Mouse (Mus musculus): ENCODE data around the gene Olfr10. TPM values are rescaled to one million over a fixed set of nuclear protein-coding genes. Genes with fewer than 3 reads are reported as not detected.
A peak's percentile ranks its signal among the peaks of the same experiment; 100 is the strongest.
"Not testable (repeated sequence)": the region's sequence is repeated elsewhere in the genome, so short reads cannot be mapped to it uniquely, and the experiment has no call there.

Olfr10 gene
- total and polyA plus RNA-seq, 2 experiments from 2014 or later: 0.10 TPM; not detected in 1

DNA sequence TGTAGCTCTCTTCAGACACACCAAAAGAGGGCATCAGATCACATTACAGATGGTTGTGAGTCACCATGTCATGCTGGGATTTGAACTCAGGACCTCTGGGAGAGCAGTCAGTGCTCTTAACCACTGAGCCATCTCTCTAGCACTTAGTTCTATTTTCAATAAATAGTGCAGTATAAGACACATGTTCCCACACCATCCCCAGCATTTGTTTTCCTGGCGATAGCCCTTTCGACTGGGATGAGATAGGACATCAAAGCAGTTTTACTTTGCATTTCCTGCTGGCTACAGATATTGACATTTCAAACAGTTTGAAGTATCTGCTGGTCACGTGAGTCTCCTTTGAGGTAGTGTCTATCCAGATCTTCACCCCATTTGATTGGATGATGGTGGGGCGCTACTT lies 34.2 kb upstream of the Olfr10 start:
- Histone ChIP-seq H3K27me3 (ENCODE audit: insufficient read depth, low read length) (no peaks in the 10 kb centered on the region), H3K9me3 (ENCODE audit: low read length) (no peaks in the 10 kb centered on the region), H3K36me3 (ENCODE audit: insufficient read depth) (no peaks in the 10 kb centered on the region), H3K4me1 (ENCODE audit: insufficient read depth) (no peaks in the 10 kb centered on the region), H3K9ac (no peak overlapping the region), H3K4me2 (ENCODE audit: low read depth) (no peak overlapping the region), H3K27ac (ENCODE audit: low read depth, low read length) (no peak overlapping the region), H3K4me3 (ENCODE audit: low read depth, low read length) (no peak overlapping the region)
- TF ChIP-seq CTCF (IDR thresholded peaks at IDR 0.05; ENCODE audit: low read depth): no peak
- ATAC-seq: no peak
- 89% methylated on average over 4 of the region's 4 CpGs for WGBS
- no peak for DNase-seq

DNA sequence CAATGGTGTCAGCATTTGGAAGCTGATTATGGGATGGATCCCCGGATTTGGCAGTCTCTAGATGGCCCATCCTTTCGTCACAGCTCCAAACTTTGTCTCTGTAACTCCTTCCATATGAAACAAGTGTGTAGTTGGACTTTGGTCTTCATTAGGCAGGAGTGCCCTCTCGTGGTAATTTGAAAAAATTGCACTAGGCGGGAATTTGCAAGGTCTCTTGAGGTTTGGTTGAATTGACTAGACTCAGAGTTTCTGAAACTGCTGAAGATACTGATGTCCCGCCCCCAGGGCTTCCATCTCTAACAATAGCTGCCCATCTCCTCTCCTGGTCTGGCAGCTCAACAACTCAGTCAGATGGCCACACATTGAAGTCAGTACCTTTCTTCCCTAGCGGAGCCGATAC lies 33.2 kb upstream of the Olfr10 start:
- Histone ChIP-seq H3K4me1 (ENCODE audit: insufficient read depth) (no peaks in the 10 kb centered on the region), H3K9me3 (ENCODE audit: low read length) (no peaks in the 10 kb centered on the region), H3K9ac (no peak overlapping the region), H3K4me3 (ENCODE audit: low read depth, low read length) (no peak overlapping the region), H3K4me2 (ENCODE audit: low read depth) (no peak overlapping the region), H3K36me3 (ENCODE audit: insufficient read depth) (no peaks in the 10 kb centered on the region), H3K27me3 (ENCODE audit: insufficient read depth, low read length) (no peaks in the 10 kb centered on the region), H3K27ac (ENCODE audit: low read depth, low read length) (no peak overlapping the region)
- WGBS: 26% methylated on average over 7 of the region's 7 CpGs
- ATAC-seq (peak; percentile 74; the same call in 1 of the 2 replicates), DNase-seq (peak; percentile 75)
- peak; percentile 84 for TF ChIP-seq CTCF (IDR thresholded peaks at IDR 0.05; ENCODE audit: low read depth)

DNA sequence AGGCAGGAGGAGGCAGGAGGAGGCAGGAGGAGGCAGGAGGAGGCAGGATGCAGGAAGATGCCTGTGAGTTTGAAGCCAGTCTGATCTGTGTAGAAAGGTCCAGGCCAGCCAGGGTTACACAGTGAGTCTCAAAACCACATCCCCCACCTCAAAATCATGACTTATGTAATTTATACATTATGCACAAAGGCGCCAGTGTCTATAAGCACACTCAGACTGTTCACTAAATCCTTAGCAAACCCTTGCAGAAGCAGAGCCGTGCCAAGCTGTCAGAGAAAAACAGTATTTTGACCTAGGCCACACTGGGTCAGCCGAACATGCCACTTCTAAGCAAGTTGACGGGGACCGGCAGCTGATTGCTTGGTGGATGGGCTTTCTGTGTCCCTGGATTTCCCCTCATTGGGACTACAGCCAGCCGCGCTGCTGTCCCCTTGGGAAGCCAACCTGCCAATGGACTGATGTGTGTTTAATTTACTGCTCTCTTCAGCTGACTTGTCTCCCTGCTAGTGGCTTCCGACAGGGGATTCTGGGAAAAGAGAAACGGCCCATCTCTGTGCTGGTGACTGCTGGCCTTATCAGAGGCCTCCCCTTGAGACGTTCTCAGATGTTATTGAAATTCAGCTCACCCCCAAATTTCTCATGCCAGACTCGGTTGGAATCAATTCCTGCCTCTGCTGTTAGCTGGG lies 30.6 kb upstream of the Olfr10 start:
- 70% methylated on average over 11 of the region's 11 CpGs for WGBS
- H3K27ac ChIP-seq (ENCODE audit: low read depth, low read length): no peak overlapping the region
- no peak for DNase-seq
- no peak overlapping the region for H3K9ac ChIP-seq
- H3K4me1 ChIP-seq (ENCODE audit: insufficient read depth): no peaks in the 10 kb centered on the region
- no peak for TF ChIP-seq CTCF (IDR thresholded peaks at IDR 0.05; ENCODE audit: low read depth)
- H3K27me3 ChIP-seq (ENCODE audit: insufficient read depth, low read length): no peaks in the 10 kb centered on the region
- no peaks in the 10 kb centered on the region for H3K36me3 ChIP-seq (ENCODE audit: insufficient read depth)
- no peaks in the 10 kb centered on the region for H3K9me3 ChIP-seq (ENCODE audit: low read length)
- H3K4me2 ChIP-seq (ENCODE audit: low read depth): no peak overlapping the region
- no peak overlapping the region for H3K4me3 ChIP-seq (ENCODE audit: low read depth, low read length)
- ATAC-seq: no peak

DNA sequence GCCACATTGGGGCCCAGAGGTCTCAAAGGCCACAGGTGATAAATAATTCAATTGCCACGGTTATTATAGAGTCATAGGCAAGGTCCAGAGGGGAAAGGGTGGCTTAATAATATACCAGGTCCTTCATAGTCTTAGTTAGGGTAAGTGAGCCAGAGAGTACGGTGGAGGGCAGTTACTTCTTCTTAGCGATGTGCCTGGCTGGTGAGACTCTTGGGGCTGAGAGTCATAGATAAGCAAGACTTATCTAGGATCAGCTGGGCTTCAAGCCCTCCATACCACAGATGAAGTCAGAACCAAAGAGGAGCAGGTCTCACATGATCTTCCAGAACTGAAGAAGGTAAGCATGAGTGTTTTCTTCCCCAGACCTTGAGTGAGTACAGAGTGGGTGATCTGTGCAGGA lies 26.3 kb upstream of the Olfr10 start, which contains the start of gene Olfr1393:
Gene Olfr1393 (plus strand): TSS at position 83 of the 400 bp plus-strand sequence.
- WGBS: 84% methylated on average over 3 of the region's 3 CpGs
- DNase-seq (no peak), ATAC-seq (no peak)
- Histone ChIP-seq H3K9me3 (ENCODE audit: low read length) (no peaks in the 10 kb centered on the region), H3K4me1 (ENCODE audit: insufficient read depth) (no peaks in the 10 kb centered on the region), H3K27ac (ENCODE audit: low read depth, low read length) (no peak within 1 kb of the TSS), H3K9ac (no peak within 1 kb of the TSS), H3K27me3 (ENCODE audit: insufficient read depth, low read length) (no peaks in the 10 kb centered on the region), H3K4me2 (ENCODE audit: low read depth) (no peak within 1 kb of the TSS), H3K36me3 (ENCODE audit: insufficient read depth) (no peaks in the 10 kb centered on the region), H3K4me3 (ENCODE audit: low read depth, low read length) (no peak within 1 kb of the TSS)
- no peak for TF ChIP-seq CTCF (IDR thresholded peaks at IDR 0.05; ENCODE audit: low read depth)

DNA sequence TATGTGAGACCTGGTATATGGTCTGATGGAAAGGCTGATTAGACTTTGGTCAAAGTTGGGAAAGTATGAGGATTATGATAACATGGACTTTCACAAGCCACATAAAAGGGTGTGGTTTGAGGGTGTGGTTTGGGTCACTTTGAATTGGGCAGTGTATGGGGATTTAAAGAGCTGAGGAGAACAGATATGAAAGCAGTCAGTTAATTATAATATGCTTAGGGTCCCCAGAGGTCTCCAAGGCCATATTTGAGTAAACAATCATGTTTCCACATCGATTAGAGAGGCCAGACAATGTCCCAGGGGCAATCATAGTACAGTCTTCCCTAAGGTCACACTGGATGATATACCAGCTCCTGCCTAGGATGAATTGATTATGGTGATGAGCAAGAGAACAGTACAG lies 19.6 kb upstream of the Olfr10 start, which contains the start of gene Olfr1392:
Gene Olfr1392 (plus strand): TSS at position 301 of the 400 bp plus-strand sequence.
- H3K27ac ChIP-seq (ENCODE audit: low read depth, low read length); H3K36me3 ChIP-seq (ENCODE audit: insufficient read depth); ATAC-seq; H3K9ac ChIP-seq; H3K27me3 ChIP-seq (ENCODE audit: insufficient read depth, low read length); H3K4me3 ChIP-seq (ENCODE audit: low read depth, low read length); H3K4me2 ChIP-seq (ENCODE audit: low read depth); DNase-seq; H3K9me3 ChIP-seq (ENCODE audit: low read length); H3K4me1 ChIP-seq (ENCODE audit: insufficient read depth): not testable (repeated sequence)
- 72% methylated on average over 1 of the region's 1 CpGs for WGBS

DNA sequence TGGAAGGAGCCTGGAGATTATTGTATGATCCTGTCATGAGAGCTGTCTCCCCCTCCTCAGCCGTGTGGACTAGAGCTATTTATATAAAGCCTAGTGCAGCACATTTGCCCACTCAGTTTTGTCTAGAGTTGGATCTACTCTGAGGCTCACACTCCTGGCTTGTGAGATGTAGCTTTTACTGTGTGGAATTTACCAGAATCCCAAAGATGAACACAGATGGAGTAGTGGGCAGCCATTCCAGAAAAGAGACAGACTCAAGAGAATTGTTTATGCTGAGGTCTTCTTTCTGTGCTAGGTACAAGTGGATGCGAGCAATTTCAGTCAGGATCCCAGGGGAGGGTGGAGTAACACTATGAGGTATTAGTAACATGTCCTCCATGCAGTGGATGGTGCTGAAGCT lies 17.3 kb upstream of the Olfr10 start:
- no peak overlapping the region for H3K9ac ChIP-seq
- WGBS: 69% methylated on average over 2 of the region's 2 CpGs
- TF ChIP-seq CTCF (IDR thresholded peaks at IDR 0.05; ENCODE audit: low read depth): no peak
- H3K4me1 ChIP-seq (ENCODE audit: insufficient read depth): no peaks in the 10 kb centered on the region
- H3K27me3 ChIP-seq (ENCODE audit: insufficient read depth, low read length): no peaks in the 10 kb centered on the region
- H3K27ac ChIP-seq (ENCODE audit: low read depth, low read length): no peak overlapping the region
- no peak overlapping the region for H3K4me2 ChIP-seq (ENCODE audit: low read depth)
- no peak for ATAC-seq
- H3K36me3 ChIP-seq (ENCODE audit: insufficient read depth): no peaks in the 10 kb centered on the region
- H3K9me3 ChIP-seq (ENCODE audit: low read length): no peaks in the 10 kb centered on the region
- DNase-seq: no peak
- H3K4me3 ChIP-seq (ENCODE audit: low read depth, low read length): no peak overlapping the region

DNA sequence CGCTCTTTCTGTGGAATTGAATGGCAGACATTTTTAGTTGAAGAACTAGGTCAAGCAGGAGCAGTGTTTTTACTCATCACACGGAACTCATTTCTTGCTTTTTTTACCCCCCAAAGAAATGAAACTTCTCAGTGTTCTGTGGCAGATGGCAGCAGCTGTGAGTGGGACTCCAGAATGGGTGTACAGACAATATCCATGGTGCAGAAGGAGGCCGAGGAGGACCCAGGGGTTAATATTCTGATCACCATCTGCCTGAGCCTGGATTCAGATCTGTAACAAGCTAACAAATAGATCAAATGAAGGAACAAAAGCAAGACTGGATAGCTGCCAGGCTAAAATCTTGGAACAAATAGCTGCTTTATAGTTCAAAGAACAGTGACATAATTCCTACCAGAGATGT lies 11.8 kb upstream of the Olfr10 start:
- no peak overlapping the region for H3K9ac ChIP-seq
- H3K4me2 ChIP-seq (ENCODE audit: low read depth): no peak overlapping the region
- H3K27me3 ChIP-seq (ENCODE audit: insufficient read depth, low read length): no peaks in the 10 kb centered on the region
- H3K27ac ChIP-seq (ENCODE audit: low read depth, low read length): no peak overlapping the region
- no peaks in the 10 kb centered on the region for H3K4me1 ChIP-seq (ENCODE audit: insufficient read depth)
- no peak for DNase-seq
- WGBS: 37% methylated on average over 3 of the region's 3 CpGs
- TF ChIP-seq CTCF (IDR thresholded peaks at IDR 0.05; ENCODE audit: low read depth): no peak
- H3K36me3 ChIP-seq (ENCODE audit: insufficient read depth): no peaks in the 10 kb centered on the region
- ATAC-seq: peak; percentile 29; the same call in 1 of the 2 replicates
- no peaks in the 10 kb centered on the region for H3K9me3 ChIP-seq (ENCODE audit: low read length)
- H3K4me3 ChIP-seq (ENCODE audit: low read depth, low read length): no peak overlapping the region

DNA sequence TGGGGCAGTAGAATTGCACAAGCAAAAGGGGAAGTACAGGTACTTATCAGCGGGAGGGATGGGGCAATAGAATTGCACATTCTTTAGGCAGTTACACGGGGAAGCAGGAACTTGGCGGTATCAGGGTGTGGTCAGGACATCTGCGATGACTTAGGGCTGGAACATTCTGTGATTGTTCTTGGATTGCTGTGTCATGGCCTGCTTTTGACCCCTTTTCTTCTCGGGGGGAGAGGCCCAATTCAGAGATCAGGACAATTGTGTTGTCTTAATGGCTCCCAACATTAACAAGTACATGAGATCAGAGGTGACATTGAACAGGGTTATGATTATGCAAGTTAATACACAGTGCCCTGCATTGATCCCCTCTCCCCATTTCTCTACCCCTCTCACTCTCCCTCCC lies 4.0 kb downstream of the Olfr10 start:
- H3K36me3 ChIP-seq (ENCODE audit: insufficient read depth); H3K27me3 ChIP-seq (ENCODE audit: insufficient read depth, low read length); H3K27ac ChIP-seq (ENCODE audit: low read depth, low read length); H3K4me3 ChIP-seq (ENCODE audit: low read depth, low read length); H3K9ac ChIP-seq; H3K9me3 ChIP-seq (ENCODE audit: low read length); H3K4me2 ChIP-seq (ENCODE audit: low read depth); ATAC-seq; DNase-seq; H3K4me1 ChIP-seq (ENCODE audit: insufficient read depth): not testable (repeated sequence)
- WGBS: 83% methylated on average over 5 of the region's 5 CpGs
